Mouse (Mus musculus) cerebellum, postnatal 14 days (tissue): ENCODE data around the gene Olfr825.
"Not testable (repeated sequence)": the region's sequence is repeated elsewhere in the genome, so short reads cannot be mapped to it uniquely, and the experiment has no call there.

Experiments used
- DNase-seq, 2 experiments: peaks; one replicate each; pipeline ENCODE4 v3.0.0; 2021; ENCODE audit warnings: mixed read lengths in 2 of 2

Gene Olfr825

GRCm38 (mm10) chr10:130166666-130167065, at the start of gene Olfr825:
TSS of gene Olfr825 (minus strand) at chr10:130166766.
- DNase-seq: no peak

GRCm38 (mm10) chr10:130214303-130214702, 47.7 kb upstream of the Olfr825 start, which contains the start of gene Olfr827:
TSS of gene Olfr827 (minus strand) at chr10:130214403.
- DNase-seq: no peak

GRCm38 (mm10) chr10:130184086-130184485, 17.5 kb upstream of the Olfr825 start, which contains the start of gene Olfr826:
TSS of gene Olfr826 (minus strand) at chr10:130184186.
- no peak for DNase-seq

GRCm38 (mm10) chr10:130165196-130165595, 1.4 kb downstream of the Olfr825 start:
- no peak for DNase-seq

- DNase-seq: no peak
These were observed 22.4 kb downstream of the Olfr825 start for GRCm38 (mm10) chr10:130144121-130144520.

- DNase-seq: not testable (repeated sequence)
These were observed 24.1 kb downstream of the Olfr825 start for GRCm38 (mm10) chr10:130142481-130142880.

- no peak for DNase-seq
These were observed 31.8 kb downstream of the Olfr825 start for GRCm38 (mm10) chr10:130134811-130135210.

- DNase-seq: not testable (repeated sequence)
These were observed 36.7 kb downstream of the Olfr825 start, which contains the start of gene Olfr824 for GRCm38 (mm10) chr10:130129900-130130299. TSS of gene Olfr824 (minus strand) at chr10:130130000.

- DNase-seq: not testable (repeated sequence)
These were observed 50.5 kb downstream of the Olfr825 start for GRCm38 (mm10) chr10:130116045-130116444.

- DNase-seq: not testable (repeated sequence)
These were observed 51.3 kb downstream of the Olfr825 start, which contains the start of gene Olfr823 for GRCm38 (mm10) chr10:130115283-130115682. TSS of gene Olfr823 (minus strand) at chr10:130115383.
